Mouse (Mus musculus): ENCODE measurements around the gene Mvb12b. TPM values are rescaled to one million over a fixed set of nuclear protein-coding genes. Genes with fewer than 3 reads are reported as not detected.
"Not testable (repeated sequence)": the region's sequence is repeated elsewhere in the genome, so short reads cannot be mapped to it uniquely, and the experiment has no call there.

Mvb12b gene
- 100 to 1,000 TPM; 108 to 114 TPM for total RNA-seq (2021)

- peak in 1 of 2 experiments; percentile 80 for DNase-seq (ENCODE audit: extremely low spot score in 1 of 2, low spot score in 2 of 2)
- intact Hi-C loops (cut with DNase I) = no loop called here
Measured at GRCm38 (mm10) chr2:33887328-33888099, at the start of gene Mvb12b. Mvb12b (minus strand) TSS chr2:33887946.

GRCm38 (mm10) chr2:33935756-33936155 lies 48.0 kb upstream of the Mvb12b start:
- intact Hi-C loops (cut with DNase I) = no loop called here
- no peak for DNase-seq (ENCODE audit: extremely low spot score in 1 of 2, low spot score in 2 of 2)

DNA sequence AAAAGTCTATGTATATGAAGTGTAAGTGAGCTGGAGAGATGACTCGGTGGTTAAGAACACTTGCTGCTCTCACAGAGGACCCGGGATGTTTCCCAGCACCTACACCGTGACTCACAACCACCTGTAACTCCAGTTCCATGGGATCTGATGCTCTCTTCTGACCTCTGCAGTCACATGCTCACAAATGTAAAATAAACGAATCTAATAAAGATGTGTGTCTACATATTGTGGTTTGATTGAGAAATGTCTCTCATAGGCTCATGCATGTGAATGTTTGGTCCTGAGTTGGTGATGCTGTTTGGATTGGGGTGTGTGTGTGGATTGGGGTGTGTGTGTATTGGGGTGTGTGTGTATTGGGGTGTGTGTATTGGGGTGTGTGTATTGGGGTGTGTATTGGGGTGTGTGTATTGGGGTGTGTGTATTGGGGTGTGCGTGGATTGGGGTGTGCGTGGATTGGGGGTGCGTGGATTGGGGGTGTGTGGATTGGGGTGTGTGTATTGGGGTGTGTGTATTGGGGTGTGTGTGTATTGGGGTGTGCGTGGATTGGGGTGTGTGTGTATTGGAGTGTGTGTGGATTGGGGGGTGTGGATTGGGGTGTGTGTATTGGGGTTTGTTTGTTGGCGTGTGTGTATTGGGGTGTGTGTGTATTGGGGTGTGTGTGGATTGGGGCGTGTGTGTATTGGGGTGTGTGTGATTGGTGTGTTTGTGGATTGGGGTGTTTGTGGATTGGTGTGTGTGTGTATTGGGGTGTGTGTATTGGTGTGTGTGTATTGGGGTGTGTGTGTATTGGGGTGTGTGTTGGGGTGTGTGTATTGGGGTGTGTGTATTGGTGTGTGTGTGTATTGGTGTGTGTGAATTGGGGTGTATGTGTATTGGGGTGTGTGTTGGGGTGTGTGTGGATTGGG lies 46.1 kb upstream of the Mvb12b start:
- intact Hi-C loops (cut with DNase I) = no loop called here
- DNase-seq (ENCODE audit: extremely low spot score in 1 of 2, low spot score in 2 of 2) = no peak

DNA sequence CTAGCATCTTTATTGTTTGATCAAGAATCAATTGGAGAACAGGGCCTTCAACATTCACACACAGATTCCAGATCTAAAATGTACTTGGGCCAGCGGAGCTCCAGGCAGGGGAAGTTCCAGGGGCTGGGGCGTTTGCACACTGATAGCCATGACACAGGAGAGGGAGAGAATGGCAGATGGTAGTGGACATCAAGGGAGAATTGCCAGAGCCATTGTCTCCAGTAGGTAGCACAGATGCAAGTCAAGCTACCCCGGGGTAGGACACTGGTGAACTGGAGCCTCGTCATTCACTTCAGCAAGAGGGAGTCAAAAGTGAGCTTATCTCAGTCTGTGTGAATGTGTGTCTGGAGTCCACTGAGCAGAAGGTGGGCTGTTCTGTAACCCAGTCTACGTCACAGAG lies 43.4 kb upstream of the Mvb12b start:
- intact Hi-C loops (cut with DNase I) = no loop called here
- no peak for DNase-seq (ENCODE audit: extremely low spot score in 1 of 2, low spot score in 2 of 2)

DNA sequence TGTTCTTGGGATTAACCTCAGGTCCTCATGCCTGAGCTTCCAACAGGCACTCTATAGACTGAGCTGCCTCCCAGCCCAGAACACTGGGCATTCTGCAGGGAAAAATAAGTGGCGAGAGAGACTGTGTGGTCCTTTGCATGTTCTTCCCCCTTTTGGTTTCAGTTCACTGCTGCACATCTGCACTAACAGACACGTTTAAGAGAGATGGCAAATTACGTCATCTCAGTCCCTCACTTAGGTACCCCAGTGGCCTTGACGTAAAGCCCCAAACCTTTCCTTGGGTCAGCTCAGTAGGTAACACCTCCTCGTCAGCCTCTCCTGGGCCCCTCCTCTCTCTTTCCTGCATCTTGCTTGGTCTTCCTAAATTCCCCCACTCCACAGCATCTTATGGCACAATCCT lies 37.5 kb upstream of the Mvb12b start:
- intact Hi-C loops (cut with DNase I) = no loop called here
- no peak for DNase-seq (ENCODE audit: extremely low spot score in 1 of 2, low spot score in 2 of 2)

DNA sequence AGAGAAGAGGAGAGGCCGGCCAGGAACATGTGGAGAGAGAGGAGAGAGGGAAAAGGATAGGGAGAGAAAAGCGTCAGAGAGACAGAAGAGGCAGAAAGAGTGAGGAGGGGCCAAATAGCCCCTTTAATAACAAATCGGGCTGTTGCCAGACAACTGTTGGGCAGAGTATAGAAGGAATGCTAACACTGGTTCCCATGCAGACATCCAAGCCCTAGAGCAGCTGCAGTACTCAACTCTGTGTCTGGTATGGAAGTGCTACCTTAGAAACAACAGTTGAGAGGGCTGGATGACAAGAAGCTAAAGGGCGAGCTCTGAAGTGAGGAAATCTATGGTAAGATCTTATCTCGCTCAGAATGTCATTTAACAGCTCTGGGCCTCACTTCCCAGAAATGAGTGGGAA lies 35.7 kb upstream of the Mvb12b start:
- DNase-seq (ENCODE audit: extremely low spot score in 1 of 2, low spot score in 2 of 2) = no peak
- intact Hi-C loops (cut with DNase I) = no loop called here

DNA sequence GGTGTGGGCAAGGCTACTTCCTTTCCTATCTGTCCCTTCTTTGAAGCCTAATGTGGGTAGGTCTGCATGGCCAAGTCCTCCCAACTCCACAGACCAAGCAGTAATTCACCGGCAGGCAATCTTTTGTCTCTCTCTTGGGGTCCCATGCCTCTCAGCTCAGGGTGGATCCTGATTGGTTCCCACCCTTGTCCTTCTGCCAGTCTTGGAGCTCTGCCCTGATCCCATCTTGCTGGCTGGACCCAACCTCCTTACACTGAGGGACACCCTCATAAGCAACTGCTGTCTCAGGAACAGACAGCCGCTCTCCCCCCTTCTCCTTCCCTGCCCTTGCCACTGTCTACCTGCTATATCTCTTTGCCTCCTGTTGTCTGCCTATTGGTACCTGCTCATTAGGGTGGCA lies 34.7 kb upstream of the Mvb12b start:
- no peak for DNase-seq (ENCODE audit: extremely low spot score in 1 of 2, low spot score in 2 of 2)
- intact Hi-C loops (cut with DNase I) = no loop called here

GRCm38 (mm10) chr2:33919934-33920615 lies 32.3 kb upstream of the Mvb12b start:
- no peak for DNase-seq (ENCODE audit: extremely low spot score in 1 of 2, low spot score in 2 of 2)
- intact Hi-C loops (cut with DNase I) = no loop called here

GRCm38 (mm10) chr2:33918824-33919223 lies 31.1 kb upstream of the Mvb12b start:
- intact Hi-C loops (cut with DNase I) = no loop called here
- no peak for DNase-seq (ENCODE audit: extremely low spot score in 1 of 2, low spot score in 2 of 2)

GRCm38 (mm10) chr2:33918318-33918717 lies 30.6 kb upstream of the Mvb12b start:
- DNase-seq (ENCODE audit: extremely low spot score in 1 of 2, low spot score in 2 of 2) = peak in 1 of 2 experiments; percentile 49
- intact Hi-C loops (cut with DNase I) = no loop called here

DNA sequence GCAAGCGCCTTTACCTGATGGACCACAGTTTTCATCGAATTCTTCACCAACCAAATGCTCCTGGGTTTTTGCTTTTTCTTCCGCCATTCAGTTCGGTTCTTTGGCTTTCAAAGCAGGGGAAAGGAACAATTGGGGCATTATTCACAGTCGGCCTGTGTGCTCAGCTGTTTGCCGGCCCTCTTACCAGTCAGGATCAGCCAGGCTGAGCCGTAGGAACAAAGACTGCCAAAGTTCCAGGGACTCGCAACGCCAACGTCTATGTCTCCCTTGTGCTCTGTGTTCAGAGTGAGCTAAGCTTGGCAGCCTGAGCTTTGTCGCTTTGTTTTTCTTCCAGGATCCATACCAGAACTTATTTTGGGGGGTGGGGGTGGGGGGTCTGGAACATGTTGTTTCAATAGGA lies 28.9 kb upstream of the Mvb12b start:
- no peak for DNase-seq (ENCODE audit: extremely low spot score in 1 of 2, low spot score in 2 of 2)
- intact Hi-C loops (cut with DNase I) = no loop called here

- DNase-seq (ENCODE audit: extremely low spot score in 1 of 2, low spot score in 2 of 2) = no peak
- intact Hi-C loops (cut with DNase I) = no loop called here
Measured at GRCm38 (mm10) chr2:33914998-33915397, 27.3 kb upstream of the Mvb12b start.

- no peak for DNase-seq (ENCODE audit: extremely low spot score in 1 of 2, low spot score in 2 of 2)
- intact Hi-C loops (cut with DNase I) = no loop called here
Measured at GRCm38 (mm10) chr2:33914334-33914733, 26.6 kb upstream of the Mvb12b start.

- intact Hi-C loops (cut with DNase I); DNase-seq (ENCODE audit: extremely low spot score in 1 of 2, low spot score in 2 of 2): not testable (repeated sequence)
Measured at GRCm38 (mm10) chr2:33913598-33913997, 25.9 kb upstream of the Mvb12b start.

DNA sequence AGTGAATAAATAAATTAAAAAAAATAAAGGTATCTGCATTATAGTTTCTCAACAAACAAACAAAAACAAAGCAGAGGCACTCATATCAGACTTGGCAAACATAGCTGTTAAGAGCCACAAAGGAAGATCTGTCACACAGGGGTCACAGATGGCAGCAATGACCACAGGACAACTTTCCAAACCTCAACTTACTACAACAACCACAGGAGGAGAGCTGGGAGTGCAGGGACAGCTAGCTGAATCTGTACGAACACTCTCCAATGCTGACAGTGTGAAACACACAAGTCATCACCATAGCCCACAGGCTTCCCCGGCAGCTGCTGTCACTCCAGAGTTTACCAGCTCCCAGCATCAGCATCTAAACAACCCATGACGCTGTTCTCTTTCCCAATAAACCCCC lies 25.0 kb upstream of the Mvb12b start:
- no peak for DNase-seq (ENCODE audit: extremely low spot score in 1 of 2, low spot score in 2 of 2)
- intact Hi-C loops (cut with DNase I) = no loop called here

- intact Hi-C loops (cut with DNase I) = no loop called here
- DNase-seq (ENCODE audit: extremely low spot score in 1 of 2, low spot score in 2 of 2) = peak; percentile 17 to 65
Measured at GRCm38 (mm10) chr2:33908374-33908773, 20.6 kb upstream of the Mvb12b start.

DNA sequence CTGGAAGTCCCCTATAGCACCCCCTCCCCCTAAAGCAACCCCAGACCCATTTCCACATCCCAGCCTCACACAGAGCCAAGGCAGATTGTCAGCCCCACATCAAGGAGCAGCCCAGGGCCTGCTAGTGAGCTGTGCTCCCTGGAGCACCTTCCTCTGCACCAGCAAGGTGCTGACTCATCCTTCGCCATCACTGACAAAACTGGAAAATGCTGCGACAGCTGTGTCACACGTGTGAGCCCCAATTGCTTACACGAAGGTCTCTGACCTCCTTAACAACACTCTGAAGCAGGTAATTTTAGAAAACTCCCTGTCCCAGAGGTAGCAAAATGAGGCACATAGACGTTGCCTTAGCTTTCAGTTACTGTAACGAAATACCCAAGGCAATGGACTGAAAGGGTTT lies 19.4 kb upstream of the Mvb12b start:
- intact Hi-C loops (cut with DNase I) = no loop called here
- no peak for DNase-seq (ENCODE audit: extremely low spot score in 1 of 2, low spot score in 2 of 2)

DNA sequence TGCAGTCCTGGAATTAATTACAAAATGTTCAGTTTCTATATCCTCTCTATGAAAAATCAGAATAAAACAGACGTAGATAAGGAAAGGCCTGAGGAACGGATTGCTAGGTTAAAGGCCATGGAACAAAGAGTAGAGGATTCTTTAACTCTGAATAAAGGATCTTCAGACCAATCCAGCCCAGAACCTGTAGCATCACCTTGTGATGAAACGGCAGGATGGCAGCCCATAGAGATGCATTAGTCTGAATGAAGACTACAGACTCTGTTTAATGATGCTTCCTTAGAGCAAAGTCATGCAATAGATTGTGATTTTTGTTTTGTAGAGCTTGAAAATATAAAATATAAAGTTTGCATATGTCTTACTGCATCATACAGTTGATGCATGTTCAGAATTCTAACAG lies 8.1 kb upstream of the Mvb12b start:
- intact Hi-C loops (cut with DNase I) = no loop called here
- no peak for DNase-seq (ENCODE audit: extremely low spot score in 1 of 2, low spot score in 2 of 2)

DNA sequence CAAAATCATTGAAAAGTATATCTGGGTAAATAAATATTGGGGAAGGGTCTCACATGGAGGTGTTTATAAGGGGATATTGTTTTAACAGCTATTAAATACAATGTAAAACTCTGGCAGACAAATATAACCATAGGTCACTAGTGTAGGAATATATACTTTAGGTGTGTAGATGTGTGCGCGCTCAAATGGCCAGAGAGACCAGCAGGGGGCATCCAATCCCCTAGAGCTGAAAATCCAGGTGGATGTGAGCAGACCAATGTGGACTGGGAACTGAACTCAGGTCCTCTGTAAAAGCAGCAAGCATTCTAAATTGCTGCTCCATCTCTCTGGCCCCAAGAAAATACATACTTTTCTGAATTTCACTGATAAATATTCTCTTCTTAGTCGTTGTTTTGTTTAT lies 5.4 kb upstream of the Mvb12b start:
- intact Hi-C loops (cut with DNase I) = no loop called here
- no peak for DNase-seq (ENCODE audit: extremely low spot score in 1 of 2, low spot score in 2 of 2)

DNA sequence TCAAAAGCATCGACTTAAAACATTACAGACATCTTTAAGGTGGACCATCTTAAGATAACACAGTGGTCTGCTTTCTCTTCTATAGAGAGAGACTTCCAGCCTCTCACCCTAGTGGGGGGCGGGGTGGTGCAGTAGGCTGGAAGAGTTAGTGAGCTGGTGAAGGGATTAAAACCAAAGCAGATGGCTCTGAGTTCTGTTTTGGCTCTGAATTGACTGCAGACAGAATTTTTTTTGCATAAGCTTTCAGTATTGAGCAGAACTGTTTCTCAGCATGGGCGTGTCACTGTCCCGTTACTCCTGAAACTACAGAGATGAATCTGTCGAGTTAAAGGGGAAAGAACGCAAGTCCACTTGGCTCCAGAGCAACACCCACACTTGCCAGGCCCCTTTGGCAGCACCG lies 4.6 kb upstream of the Mvb12b start:
- DNase-seq (ENCODE audit: extremely low spot score in 1 of 2, low spot score in 2 of 2) = peak; percentile 43 to 48
- intact Hi-C loops (cut with DNase I) = no loop called here
